Mouse (Mus musculus) stomach, postnatal 0 days (tissue): ENCODE results near the gene Afg1l. TPM values are rescaled to one million over a fixed set of nuclear protein-coding genes. Genes with fewer than 3 reads are reported as not detected.

Experiments used
- ATAC-seq: fragments of 200-750 bp; cut with Nextera tagmentation; 2 replicates; pipeline ENCODE4 v1.8.0; 2017; ENCODE audit not compliant: low FRiP score, low TSS enrichment
- DNase-seq: peaks from one replicate; pipeline ENCODE4 v3.0.0-alpha.2; 2016; ENCODE audit warnings: low spot score
- H3K27ac ChIP-seq: fragments of 300-500 bp; sonication (generic); replicated peaks from 2 replicates; pipeline ENCODE4 v1.5.1; 2014; ENCODE audit warnings: mild to moderate bottlenecking, control low read depth
- H3K27me3 ChIP-seq: fragments of 300-500 bp; sonication (generic); 2 replicates; pipeline ENCODE4 v1.6.1; 2014; ENCODE audit warnings: low read length; ENCODE audit not compliant: control insufficient read depth, insufficient read depth
- H3K36me3 ChIP-seq: fragments of 300-500 bp; sonication (generic); 2 replicates; pipeline ENCODE4 v1.6.1; 2014; ENCODE audit warnings: low read length, mixed read lengths; ENCODE audit not compliant: control insufficient read depth, insufficient read depth
- H3K4me1 ChIP-seq: fragments of 300-500 bp; sonication (generic); replicated peaks from 2 replicates; pipeline ENCODE4 v1.6.1; 2014; ENCODE audit warnings: antibody characterized with exemption; ENCODE audit not compliant: control insufficient read depth, insufficient read depth
- H3K4me2 ChIP-seq: fragments of 300-500 bp; sonication (generic); replicated peaks from 2 replicates; pipeline ENCODE4 v1.6.1; 2014; ENCODE audit warnings: low read depth, mild to moderate bottlenecking, control low read depth, moderate library complexity
- H3K4me3 ChIP-seq: fragments of 300-500 bp; sonication (generic); 2 replicates; pipeline ENCODE4 v1.5.1; 2014; ENCODE audit warnings: low read depth, low read length, control low read depth
- H3K9ac ChIP-seq: fragments of 300-500 bp; sonication (generic); 2 replicates; pipeline ENCODE4 v1.6.1; 2014; ENCODE audit warnings: mild to moderate bottlenecking, low read length, control low read depth, mixed read lengths
- H3K9me3 ChIP-seq: fragments of 300-500 bp; sonication (generic); 2 replicates; pipeline ENCODE4 v1.6.1; 2016; ENCODE audit warnings: low read length; ENCODE audit not compliant: control insufficient read depth
- CTCF ChIP-seq: IDR thresholded peaks from 2 replicates; pipeline ENCODE4 v1.5.1; 2016; ENCODE audit warnings: antibody characterized with exemption, low read depth, mild to moderate bottlenecking, moderate library complexity
- EP300 ChIP-seq: optimal IDR thresholded peaks from 2 replicates; pipeline ENCODE3; 2016; ENCODE audit warnings: antibody characterized with exemption
- WGBS: fragments of 180-500 bp; shearing (Covaris S2); extraction: QIAGEN DNeasy Blood & Tissue Kit; methylation state at CpG from one replicate; pipeline ENCODE4 v1.1.7; 2014; 5-methylcytosine and 5-hydroxymethylcytosine counted together
- polyA plus RNA-seq: library from polyadenylated mRNA; unstranded; fragments of >200 nt; fragmentation: Nextera tagmentation; extraction: Ambion mirVana; gene quantifications from 2 replicates; pipeline ENCODE4 v1.2.1, GENCODE M21; 2015

Gene Afg1l
- polyA plus RNA-seq, 1 experiment from 2014 or later = 6.4 TPM

DNA sequence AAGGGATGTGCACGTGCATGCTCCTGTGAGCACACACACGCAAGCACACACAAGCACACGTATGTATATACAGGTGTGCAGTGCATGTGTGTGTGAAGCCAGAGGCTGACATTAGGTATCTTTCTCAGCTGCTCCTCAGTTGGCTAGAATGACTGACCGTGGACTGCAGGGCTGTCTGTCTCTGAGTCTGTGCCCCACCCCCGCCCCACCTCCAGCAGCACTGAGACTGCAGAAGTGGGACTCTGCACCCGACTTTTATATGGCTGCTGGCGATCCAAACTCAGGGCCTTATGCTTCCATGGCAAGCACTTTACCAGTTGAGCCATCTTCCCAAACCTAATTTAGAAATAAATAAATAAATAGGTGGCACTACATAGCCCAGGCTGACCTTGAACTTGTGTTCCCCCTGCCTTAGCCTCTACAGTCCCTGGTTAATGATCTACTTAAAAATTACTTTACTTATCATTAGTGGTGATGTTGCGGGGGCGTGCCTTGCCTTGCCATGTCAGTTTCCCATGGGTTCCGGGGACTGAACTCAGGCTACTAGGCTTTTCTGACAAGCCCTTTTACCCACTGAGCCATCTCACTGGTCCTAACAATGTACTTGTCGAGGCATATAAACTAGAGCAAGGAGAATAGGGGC is 136.4 kb downstream of the Afg1l start:
- DNase-seq (peak; percentile 28), ATAC-seq (peak; percentile 24; the same call in 1 of the 2 replicates)
- H3K4me2 ChIP-seq = no peak overlapping the region
- no peaks in the 10 kb centered on the region for H3K9me3 ChIP-seq
- 76% methylated on average over 11 of the region's 11 CpGs for WGBS
- H3K9ac ChIP-seq = no peak overlapping the region
- H3K4me1 ChIP-seq = no peaks in the 10 kb centered on the region
- TF ChIP-seq EP300 (no peak), CTCF (no peak)
- no peak overlapping the region for H3K27ac ChIP-seq
- H3K36me3 ChIP-seq = no peaks in the 10 kb centered on the region; the same call in 1 of the 2 replicates
- H3K4me3 ChIP-seq = no peak overlapping the region
- H3K27me3 ChIP-seq = no peaks in the 10 kb centered on the region

DNA sequence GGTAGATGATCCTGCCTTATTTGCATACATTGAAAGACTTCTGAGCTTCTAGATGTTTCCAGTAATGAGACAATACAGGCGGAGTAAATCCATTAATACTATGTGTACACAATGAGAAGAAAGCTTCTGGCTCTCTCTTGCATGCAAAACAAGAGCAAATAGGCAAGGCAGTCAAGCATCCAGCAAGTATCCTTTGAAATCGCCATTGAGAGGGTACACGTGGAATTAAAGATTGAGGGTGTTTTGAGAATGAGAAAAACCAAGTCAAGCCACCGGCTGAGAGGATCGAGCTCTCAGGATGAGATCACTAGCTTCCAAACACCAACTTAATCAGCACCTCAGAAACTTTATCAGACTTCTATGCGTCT is 138.0 kb downstream of the Afg1l start:
- no peak overlapping the region for H3K4me2 ChIP-seq
- no peaks in the 10 kb centered on the region; the same call in 1 of the 2 replicates for H3K36me3 ChIP-seq
- H3K27ac ChIP-seq = no peak overlapping the region
- H3K4me1 ChIP-seq = no peaks in the 10 kb centered on the region
- no peaks in the 10 kb centered on the region for H3K27me3 ChIP-seq
- H3K9ac ChIP-seq = no peak overlapping the region
- DNase-seq (no peak), ATAC-seq (no peak)
- no peak overlapping the region for H3K4me3 ChIP-seq
- H3K9me3 ChIP-seq = no peaks in the 10 kb centered on the region
- TF ChIP-seq EP300 (no peak), CTCF (no peak)
- WGBS = 52% methylated on average over 6 of the region's 6 CpGs

- Histone ChIP-seq H3K4me3 (no peak overlapping the region), H3K27ac (no peak overlapping the region), H3K4me1 (no peaks in the 10 kb centered on the region), H3K9me3 (no peaks in the 10 kb centered on the region), H3K4me2 (no peak overlapping the region), H3K36me3 (no peaks in the 10 kb centered on the region; the same call in 1 of the 2 replicates), H3K9ac (no peak overlapping the region), H3K27me3 (no peaks in the 10 kb centered on the region)
- no peak for TF ChIP-seq CTCF
- TF ChIP-seq EP300 = no peak
- ATAC-seq (no peak), DNase-seq (no peak)
- WGBS = 81% methylated on average over 8 of the region's 8 CpGs
Observed at GRCm38 (mm10) chr10:42339773-42340425, 138.5 kb downstream of the Afg1l start.

GRCm38 (mm10) chr10:42338456-42338855 is 139.9 kb downstream of the Afg1l start:
- no peak for TF ChIP-seq EP300
- no peak for DNase-seq
- Histone ChIP-seq H3K9me3 (no peaks in the 10 kb centered on the region), H3K36me3 (no peaks in the 10 kb centered on the region; the same call in 1 of the 2 replicates), H3K27ac (no peak overlapping the region), H3K27me3 (no peaks in the 10 kb centered on the region), H3K4me1 (no peaks in the 10 kb centered on the region), H3K4me3 (no peak overlapping the region), H3K9ac (no peak overlapping the region), H3K4me2 (no peak overlapping the region)
- no peak for ATAC-seq
- 81% methylated on average over 9 of the region's 9 CpGs for WGBS

DNA sequence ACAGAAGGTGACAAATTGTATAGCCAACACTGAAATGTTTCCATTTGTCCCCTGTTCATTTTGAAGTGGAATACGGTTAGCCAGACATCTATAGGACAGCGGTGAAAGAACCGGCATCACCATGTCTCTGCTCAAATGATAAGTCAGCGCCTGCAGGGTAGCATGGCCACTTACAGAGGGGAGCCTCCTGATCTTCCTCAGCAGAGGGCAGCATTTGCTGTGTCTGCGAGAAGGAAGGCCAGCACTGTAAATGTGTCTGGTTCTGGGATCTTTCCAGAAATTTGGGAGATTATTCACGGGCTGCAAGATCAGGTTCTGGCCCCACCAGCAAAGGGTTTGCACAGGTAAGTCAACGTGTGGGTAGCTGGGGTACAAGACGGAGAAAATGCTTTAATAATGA is 150.8 kb downstream of the Afg1l start:
- ATAC-seq (no peak), DNase-seq (peak; percentile 34)
- no peak overlapping the region for H3K4me2 ChIP-seq
- H3K4me3 ChIP-seq = no peak overlapping the region
- H3K36me3 ChIP-seq = no peaks in the 10 kb centered on the region; the same call in 1 of the 2 replicates
- no peak overlapping the region for H3K27ac ChIP-seq
- no peak overlapping the region for H3K9ac ChIP-seq
- H3K4me1 ChIP-seq = no peaks in the 10 kb centered on the region
- 68% methylated on average over 8 of the region's 8 CpGs for WGBS
- TF ChIP-seq EP300 = no peak
- peak; percentile 78 for TF ChIP-seq CTCF
- no peaks in the 10 kb centered on the region for H3K9me3 ChIP-seq
- H3K27me3 ChIP-seq = no peaks in the 10 kb centered on the region

- DNase-seq = no peak
- no peak for ATAC-seq
- H3K9ac ChIP-seq = no peak overlapping the region
- H3K9me3 ChIP-seq = no peaks in the 10 kb centered on the region
- H3K27ac ChIP-seq = no peak overlapping the region
- no peaks in the 10 kb centered on the region; the same call in 1 of the 2 replicates for H3K36me3 ChIP-seq
- WGBS = 89% methylated on average over 10 of the region's 10 CpGs
- H3K27me3 ChIP-seq = no peaks in the 10 kb centered on the region
- no peaks in the 10 kb centered on the region for H3K4me1 ChIP-seq
- H3K4me3 ChIP-seq = no peak overlapping the region
- no peak overlapping the region for H3K4me2 ChIP-seq
- TF ChIP-seq EP300 = no peak
Observed at GRCm38 (mm10) chr10:42325305-42325704, 153.1 kb downstream of the Afg1l start.
